Mouse (Mus musculus): ENCODE data around the gene B3gat3. TPM values are rescaled to one million over a fixed set of nuclear protein-coding genes. Genes with fewer than 3 reads are reported as not detected.

B3gat3 gene
- polyA plus RNA-seq, 1 experiment from 2014 or later, result 78.0 TPM

Other genes starting within 250 kb of the B3gat3 start
- 128 and 146 TPM in 2 replicates for gene Slc3a2, start 197.0 kb upstream of the B3gat3 start, polyA plus RNA-seq (2016; fragmentation: Nextera tagmentation; extraction: Ambion mirVana)
- gene Wdr74, start 184.5 kb upstream of the B3gat3 start, polyA plus RNA-seq (2016; fragmentation: Nextera tagmentation; extraction: Ambion mirVana), result 112 and 115 TPM in 2 replicates
- gene 1700092M07Rik, start 179.7 kb upstream of the B3gat3 start, polyA plus RNA-seq (2016; fragmentation: Nextera tagmentation; extraction: Ambion mirVana), result 2.8 and 2.9 TPM in 2 replicates
- gene Stx5a, start 179.0 kb upstream of the B3gat3 start, polyA plus RNA-seq (2016; fragmentation: Nextera tagmentation; extraction: Ambion mirVana), result 95.6 and 106 TPM in 2 replicates
- gene Nxf1, start 163.3 kb upstream of the B3gat3 start, polyA plus RNA-seq (2016; fragmentation: Nextera tagmentation; extraction: Ambion mirVana), result 233 and 249 TPM in 2 replicates
- gene Tmem223, start 149.4 kb upstream of the B3gat3 start, polyA plus RNA-seq (2016; fragmentation: Nextera tagmentation; extraction: Ambion mirVana), result 185 and 220 TPM in 2 replicates
- 51.7 and 54.4 TPM in 2 replicates for gene Tmem179b, start 145.9 kb upstream of the B3gat3 start, polyA plus RNA-seq (2016; fragmentation: Nextera tagmentation; extraction: Ambion mirVana)
- gene Taf6l, start 134.0 kb upstream of the B3gat3 start, polyA plus RNA-seq (2016; fragmentation: Nextera tagmentation; extraction: Ambion mirVana), result 43.8 and 44.2 TPM in 2 replicates
- 189 and 194 TPM in 2 replicates for gene Polr2g, start 121.8 kb upstream of the B3gat3 start, polyA plus RNA-seq (2016; fragmentation: Nextera tagmentation; extraction: Ambion mirVana)
- 7.2 and 8.3 TPM in 2 replicates for gene Zbtb3, start 117.8 kb upstream of the B3gat3 start, polyA plus RNA-seq (2016; fragmentation: Nextera tagmentation; extraction: Ambion mirVana)
- 52.0 and 67.5 TPM in 2 replicates for gene Ttc9c, start 101.0 kb upstream of the B3gat3 start, polyA plus RNA-seq (2016; fragmentation: Nextera tagmentation; extraction: Ambion mirVana)
- 4.1 and 4.5 TPM in 2 replicates for gene Hnrnpul2, start 100.4 kb upstream of the B3gat3 start, polyA plus RNA-seq (2016; fragmentation: Nextera tagmentation; extraction: Ambion mirVana)
- 0.31 TPM in 1 of 2 replicates, not detected in the other for gene AC129217.1, start 90.6 kb upstream of the B3gat3 start, polyA plus RNA-seq (2016; fragmentation: Nextera tagmentation; extraction: Ambion mirVana)
- 55.8 and 64.3 TPM in 2 replicates for gene Bscl2, start 82.9 kb upstream of the B3gat3 start, polyA plus RNA-seq (2016; fragmentation: Nextera tagmentation; extraction: Ambion mirVana)
- 66.7 and 140 TPM in 2 replicates for gene Gng3, start 81.2 kb upstream of the B3gat3 start, polyA plus RNA-seq (2016; fragmentation: Nextera tagmentation; extraction: Ambion mirVana)
- 0.44 and 0.47 TPM in 2 replicates for gene Lrrn4cl, start 69.6 kb upstream of the B3gat3 start, polyA plus RNA-seq (2016; fragmentation: Nextera tagmentation; extraction: Ambion mirVana)
- 201 and 202 TPM in 2 replicates for gene Ubxn1, start 48.9 kb upstream of the B3gat3 start, polyA plus RNA-seq (2016; fragmentation: Nextera tagmentation; extraction: Ambion mirVana)
- 57.9 and 62.5 TPM in 2 replicates for gene Uqcc3, start 39.5 kb upstream of the B3gat3 start, polyA plus RNA-seq (2016; fragmentation: Nextera tagmentation; extraction: Ambion mirVana)
- gene Lbhd1, start 36.6 kb upstream of the B3gat3 start, polyA plus RNA-seq (2016; fragmentation: Nextera tagmentation; extraction: Ambion mirVana), result 111 and 112 TPM in 2 replicates
- gene Gm49403, start 36.4 kb upstream of the B3gat3 start, polyA plus RNA-seq (2016; fragmentation: Nextera tagmentation; extraction: Ambion mirVana), result not detected in 2 replicates
- gene 1810009A15Rik, start 31.5 kb upstream of the B3gat3 start, polyA plus RNA-seq (2016; fragmentation: Nextera tagmentation; extraction: Ambion mirVana), result 139 and 159 TPM in 2 replicates
- 0.22 TPM in 1 of 2 replicates, not detected in the other for gene Gm49416, start 31.4 kb upstream of the B3gat3 start, polyA plus RNA-seq (2016; fragmentation: Nextera tagmentation; extraction: Ambion mirVana)
- gene Ints5, start 27.4 kb upstream of the B3gat3 start, polyA plus RNA-seq (2016; fragmentation: Nextera tagmentation; extraction: Ambion mirVana), result 56.4 and 60.3 TPM in 2 replicates
- gene Ganab, start 22.3 kb upstream of the B3gat3 start, polyA plus RNA-seq (2016; fragmentation: Nextera tagmentation; extraction: Ambion mirVana), result 113 and 125 TPM in 2 replicates
- 3.4 and 4.2 TPM in 2 replicates for gene Rom1, start 9.0 kb downstream of the B3gat3 start, polyA plus RNA-seq (2016; fragmentation: Nextera tagmentation; extraction: Ambion mirVana)
- gene Eml3, start 9.2 kb downstream of the B3gat3 start, polyA plus RNA-seq (2016; fragmentation: Nextera tagmentation; extraction: Ambion mirVana), result 21.3 and 24.9 TPM in 2 replicates
- 178 and 184 TPM in 2 replicates for gene Mta2, start 21.5 kb downstream of the B3gat3 start, polyA plus RNA-seq (2016; fragmentation: Nextera tagmentation; extraction: Ambion mirVana)
- gene Tut1, start 33.5 kb downstream of the B3gat3 start, polyA plus RNA-seq (2016; fragmentation: Nextera tagmentation; extraction: Ambion mirVana), result 39.3 and 41.2 TPM in 2 replicates
- 402 and 497 TPM in 2 replicates for gene Eef1g, start 46.7 kb downstream of the B3gat3 start, polyA plus RNA-seq (2016; fragmentation: Nextera tagmentation; extraction: Ambion mirVana)
- gene Ahnak, start 68.9 kb downstream of the B3gat3 start, polyA plus RNA-seq (2016; fragmentation: Nextera tagmentation; extraction: Ambion mirVana), result 8.1 and 11.0 TPM in 2 replicates
- gene Scgb1a1, start 167.6 kb downstream of the B3gat3 start, polyA plus RNA-seq (2016; fragmentation: Nextera tagmentation; extraction: Ambion mirVana), result not detected in 2 replicates
- 12.9 and 15.3 TPM in 2 replicates for gene Asrgl1, start 215.3 kb downstream of the B3gat3 start, polyA plus RNA-seq (2016; fragmentation: Nextera tagmentation; extraction: Ambion mirVana)

All from hindbrain, embryonic 10.5 days (tissue).